Mouse (Mus musculus): ENCODE data around the gene Aacs. TPM values are rescaled to one million over a fixed set of nuclear protein-coding genes. Genes with fewer than 3 reads are reported as not detected.
A peak's percentile ranks its signal among the peaks of the same experiment; 100 is the strongest.
"Not testable (repeated sequence)": the region's sequence is repeated elsewhere in the genome, so short reads cannot be mapped to it uniquely, and the experiment has no call there.

The Aacs gene
- polyA plus RNA-seq (2015; fragmentation: Nextera tagmentation; extraction: Ambion mirVana), result 9.8 and 18.4 TPM in 2 replicates

DNA sequence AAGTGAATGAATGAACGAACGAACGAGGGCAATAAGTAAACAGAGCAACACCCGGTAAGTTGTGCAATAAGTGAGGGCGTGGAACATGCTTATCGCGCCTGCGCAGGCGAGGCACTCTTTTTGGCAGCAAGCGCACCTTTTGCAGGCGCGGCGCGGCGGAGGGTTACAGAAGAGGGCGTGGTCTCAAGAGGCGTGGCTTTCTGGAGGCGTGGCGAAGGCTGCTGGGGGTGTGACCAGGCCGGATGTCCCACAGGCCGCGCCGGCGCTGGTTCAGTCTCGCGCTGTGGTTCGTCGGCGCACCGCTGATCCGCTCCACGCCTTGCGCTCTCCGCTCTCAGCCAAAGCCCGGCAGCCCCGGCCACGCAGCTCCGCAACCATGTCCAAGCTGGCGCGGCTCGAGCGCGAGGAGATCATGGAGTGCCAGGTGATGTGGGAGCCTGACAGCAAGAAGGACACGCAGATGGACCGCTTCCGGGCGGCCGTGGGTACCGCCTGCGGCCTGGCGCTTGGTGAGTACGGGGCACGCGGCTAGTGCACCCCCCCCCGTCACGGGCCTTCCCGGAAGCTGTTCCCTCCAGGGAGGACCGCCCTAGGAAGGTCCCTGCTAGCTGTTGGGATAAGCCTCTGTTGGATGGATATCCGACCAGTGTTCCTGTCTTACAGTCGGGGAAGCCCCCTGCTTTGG is at the start of gene Aacs:
TSS of gene Aacs (plus strand) at position 214 of the 685 bp plus-strand sequence.
- peak; percentile 91 for ATAC-seq (replicated peaks; ENCODE audit: insufficient number of reproducible peaks, insufficient read depth, low FRiP score, low read depth)
- Histone ChIP-seq H3K4me1 (replicated peaks) (peaks cover 15% of the 10 kb centered on the region), H3K4me2 (peak within 1 kb of the TSS; percentile 98), H3K27me3 (no peaks in the 10 kb centered on the region), H3K36me3 (no peaks in the 10 kb centered on the region), H3K27ac (peak within 1 kb of the TSS; percentile 67), H3K4me3 (peak within 1 kb of the TSS; percentile 93), H3K9me3 (replicated peaks) (no peaks in the 10 kb centered on the region), H3K9ac (peak within 1 kb of the TSS; percentile 84)
- WGBS, result under 1% methylated on average over 60 of the region's 60 CpGs

- Histone ChIP-seq H3K9ac (no peak overlapping the region), H3K27ac (peak overlapping the region; percentile 53)
Observed at GRCm38 (mm10) chr5:125426343-125426742, 49.3 kb upstream of the Aacs start.

DNA sequence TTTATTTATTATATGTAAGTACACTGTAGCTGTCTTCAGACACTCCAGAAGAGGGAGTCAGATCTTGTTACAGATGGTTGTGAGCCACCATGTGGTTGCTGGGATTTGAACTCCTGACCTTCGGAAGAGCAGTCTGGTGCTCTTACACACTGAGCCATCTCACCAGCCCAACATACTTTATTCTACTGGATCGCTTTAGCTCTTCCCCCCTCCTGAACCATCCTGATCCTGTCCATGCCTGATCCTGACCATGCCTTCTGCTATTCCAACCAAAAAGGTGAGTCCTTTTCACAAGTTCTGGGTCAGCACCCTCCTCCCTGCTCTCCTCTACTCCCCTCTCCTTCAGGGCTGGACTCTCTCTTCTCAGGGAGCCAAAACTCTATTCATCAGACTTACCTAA is 43.3 kb upstream of the Aacs start:
- Histone ChIP-seq H3K9ac (0 out of 2 replicates have a peak overlapping the region, but pooled peaks have one; percentile 83), H3K36me3 (peaks cover 36% of the 10 kb centered on the region), H3K4me3 (peak overlapping the region; percentile 76), H3K4me1 (replicated peaks) (peaks cover 15% of the 10 kb centered on the region), H3K4me2 (peak overlapping the region; percentile 87; the same call in 1 of the 2 replicates)
- not testable (repeated sequence) for ATAC-seq (replicated peaks; ENCODE audit: insufficient number of reproducible peaks, insufficient read depth, low FRiP score, low read depth); H3K27ac ChIP-seq; H3K27me3 ChIP-seq; H3K9me3 ChIP-seq (replicated peaks)
- 100% methylated on average over 2 of the region's 2 CpGs for WGBS

More at GRCm38 (mm10) chr5:125426343-125426742, 49.3 kb upstream of the Aacs start:
- Histone ChIP-seq H3K4me1 (replicated peaks) (0 out of 2 replicates have a peak, but pooled peaks cover 7% of the 10 kb centered on the region), H3K9me3 (replicated peaks) (no peaks in the 10 kb centered on the region), H3K36me3 (peaks cover 90% of the 10 kb centered on the region), H3K27me3 (no peaks in the 10 kb centered on the region), H3K4me2 (no peak overlapping the region), H3K4me3 (no peak overlapping the region)
- 74% methylated on average over 10 of the region's 10 CpGs for WGBS
- ATAC-seq (replicated peaks; ENCODE audit: insufficient number of reproducible peaks, insufficient read depth, low FRiP score, low read depth), result peak; percentile 33; the same call in 1 of the 2 replicates

- H3K36me3 ChIP-seq, result peaks cover 26% of the 10 kb centered on the region
- H3K4me2 ChIP-seq, result peak within 1 kb of the TSS; percentile 87
- no peaks in the 10 kb centered on the region for H3K9me3 ChIP-seq (replicated peaks)
- peak within 1 kb of the TSS; percentile 83 for H3K9ac ChIP-seq
- H3K27ac ChIP-seq, result peak within 1 kb of the TSS; percentile 62
- H3K4me1 ChIP-seq (replicated peaks), result peaks cover 15% of the 10 kb centered on the region
- peak within 1 kb of the TSS; percentile 76 for H3K4me3 ChIP-seq
- under 1% methylated on average over 46 of the region's 46 CpGs for WGBS
- H3K27me3 ChIP-seq, result no peaks in the 10 kb centered on the region
- peak; percentile 96 for ATAC-seq (replicated peaks; ENCODE audit: insufficient number of reproducible peaks, insufficient read depth, low FRiP score, low read depth)
Observed at GRCm38 (mm10) chr5:125433793-125434337, 41.7 kb upstream of the Aacs start, which contains the start of gene Dhx37. Gene Dhx37, minus strand, starts transcription at chr5:125434121.

GRCm38 (mm10) chr5:125434347-125434746 is 41.3 kb upstream of the Aacs start:
- whole genome bisulfite sequencing, result 54% methylated on average over 15 of the region's 15 CpGs
- Histone ChIP-seq H3K36me3 (peaks cover 21% of the 10 kb centered on the region), H3K27ac (peak overlapping the region; percentile 62; the same call in 1 of the 2 replicates), H3K4me2 (peak overlapping the region; percentile 87), H3K4me1 (replicated peaks) (peaks cover 15% of the 10 kb centered on the region), H3K4me3 (peak overlapping the region; percentile 76)
- not testable (repeated sequence) for H3K9ac ChIP-seq; H3K27me3 ChIP-seq; H3K9me3 ChIP-seq (replicated peaks); ATAC-seq (replicated peaks; ENCODE audit: insufficient number of reproducible peaks, insufficient read depth, low FRiP score, low read depth)

DNA sequence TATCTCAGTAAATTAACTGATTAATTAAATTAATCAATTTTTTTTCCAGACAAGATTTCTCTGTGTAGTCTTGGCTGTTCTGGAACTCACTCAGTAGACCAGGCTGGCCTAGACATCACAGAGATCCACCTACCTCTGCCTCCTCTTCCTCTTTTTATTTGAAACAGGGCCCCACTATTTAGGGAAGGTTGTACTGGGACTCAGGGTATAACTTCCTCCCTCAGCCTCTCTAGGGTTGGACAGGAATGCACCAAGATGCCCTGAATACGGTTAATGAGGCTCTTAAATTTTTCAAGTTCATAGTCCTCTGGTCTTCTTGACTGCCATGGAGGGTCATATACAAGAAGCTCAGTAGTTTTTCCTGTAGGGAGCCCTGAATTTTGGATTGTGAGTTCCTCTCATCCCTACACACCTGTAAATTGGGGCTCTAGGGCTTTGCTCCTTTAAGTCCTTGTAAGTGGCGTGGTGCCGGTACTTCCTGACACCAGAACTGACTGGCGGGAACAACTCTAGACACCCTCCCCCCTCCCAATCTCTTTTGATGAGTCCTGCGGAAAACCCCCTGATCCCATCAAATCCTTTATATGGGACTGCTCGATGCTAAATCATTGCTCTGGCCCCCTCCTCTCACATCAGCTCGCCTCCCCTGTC is 34.9 kb upstream of the Aacs start:
- Histone ChIP-seq H3K4me3 (peak overlapping the region; percentile 80), H3K9ac (peak overlapping the region; percentile 89), H3K36me3 (no peaks in the 10 kb centered on the region), H3K9me3 (replicated peaks) (no peaks in the 10 kb centered on the region), H3K27me3 (no peaks in the 10 kb centered on the region), H3K4me2 (peak overlapping the region; percentile 86), H3K27ac (peak overlapping the region; percentile 93), H3K4me1 (replicated peaks) (peaks cover 16% of the 10 kb centered on the region)
- WGBS, result 7% methylated on average over 7 of the region's 7 CpGs
- no peak for ATAC-seq (replicated peaks; ENCODE audit: insufficient number of reproducible peaks, insufficient read depth, low FRiP score, low read depth)

- ATAC-seq (replicated peaks; ENCODE audit: insufficient number of reproducible peaks, insufficient read depth, low FRiP score, low read depth), result peak; percentile 92
- Histone ChIP-seq H3K4me3 (peak within 1 kb of the TSS; percentile 80), H3K36me3 (no peaks in the 10 kb centered on the region), H3K9me3 (replicated peaks) (no peaks in the 10 kb centered on the region), H3K27ac (peak within 1 kb of the TSS; percentile 93), H3K4me1 (replicated peaks) (peaks cover 16% of the 10 kb centered on the region), H3K9ac (peak within 1 kb of the TSS; percentile 89), H3K27me3 (no peaks in the 10 kb centered on the region), H3K4me2 (peak within 1 kb of the TSS; percentile 86)
- under 1% methylated on average over 73 of the region's 97 CpGs for WGBS
Observed at GRCm38 (mm10) chr5:125441234-125442114, 34.1 kb upstream of the Aacs start, which contains the start of gene Bri3bp. Gene Bri3bp, plus strand, starts transcription at chr5:125441568.

GRCm38 (mm10) chr5:125442136-125442995 is 33.2 kb upstream of the Aacs start:
- Histone ChIP-seq H3K36me3 (no peaks in the 10 kb centered on the region), H3K4me2 (peak overlapping the region; percentile 86), H3K4me3 (peak overlapping the region; percentile 80), H3K27ac (peak overlapping the region; percentile 93), H3K9ac (peak overlapping the region; percentile 89), H3K9me3 (replicated peaks) (no peaks in the 10 kb centered on the region), H3K27me3 (no peaks in the 10 kb centered on the region), H3K4me1 (replicated peaks) (peaks cover 16% of the 10 kb centered on the region)
- no peak for ATAC-seq (replicated peaks; ENCODE audit: insufficient number of reproducible peaks, insufficient read depth, low FRiP score, low read depth)
- WGBS, result 21% methylated on average over 27 of the region's 27 CpGs

DNA sequence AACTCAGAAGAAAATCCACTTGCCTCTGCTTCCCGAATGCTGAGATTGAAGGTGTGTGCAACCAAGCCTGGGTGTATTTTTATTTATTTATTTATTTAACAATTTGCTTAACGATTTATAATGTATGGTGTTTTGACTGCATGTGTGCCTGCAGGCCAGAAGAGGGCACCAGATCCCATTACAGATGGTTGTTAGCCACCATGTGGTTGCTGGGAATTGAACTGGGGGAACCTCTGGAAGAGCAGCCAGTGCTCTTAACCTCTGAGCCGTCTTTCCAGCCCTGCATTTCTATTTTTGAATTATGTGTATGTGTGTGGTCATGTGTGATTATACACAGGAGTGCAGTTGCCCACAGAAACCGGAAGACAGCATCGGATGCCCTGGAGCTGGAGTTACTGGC is 32.3 kb upstream of the Aacs start:
- Histone ChIP-seq H3K9me3 (replicated peaks) (no peaks in the 10 kb centered on the region), H3K27ac (no peak overlapping the region), H3K9ac (no peak overlapping the region), H3K4me1 (replicated peaks) (peaks cover 23% of the 10 kb centered on the region), H3K36me3 (no peaks in the 10 kb centered on the region), H3K4me2 (no peak overlapping the region), H3K4me3 (0 out of 2 replicates have a peak overlapping the region, but pooled peaks have one; percentile 80), H3K27me3 (no peaks in the 10 kb centered on the region)
- 87% methylated on average over 5 of the region's 5 CpGs for WGBS
- ATAC-seq (replicated peaks; ENCODE audit: insufficient number of reproducible peaks, insufficient read depth, low FRiP score, low read depth), result no peak

- 80% methylated on average over 3 of the region's 3 CpGs for WGBS
Observed at GRCm38 (mm10) chr5:125443915-125444314, 31.7 kb upstream of the Aacs start.

More at GRCm38 (mm10) chr5:125443915-125444314, 31.7 kb upstream of the Aacs start:
- no peaks in the 10 kb centered on the region for H3K36me3 ChIP-seq
- H3K4me1 ChIP-seq (replicated peaks), result peaks cover 26% of the 10 kb centered on the region
- no peak overlapping the region for H3K4me2 ChIP-seq
- no peak overlapping the region for H3K27ac ChIP-seq
- ATAC-seq (replicated peaks; ENCODE audit: insufficient number of reproducible peaks, insufficient read depth, low FRiP score, low read depth), result no peak
- no peak overlapping the region for H3K4me3 ChIP-seq
- no peaks in the 10 kb centered on the region for H3K27me3 ChIP-seq
- no peaks in the 10 kb centered on the region for H3K9me3 ChIP-seq (replicated peaks)
- no peak overlapping the region for H3K9ac ChIP-seq
